Mouse (Mus musculus) liver, postnatal 0 days (tissue): ENCODE data around the gene Zscan20. TPM values are rescaled to one million over a fixed set of nuclear protein-coding genes. Genes with fewer than 3 reads are reported as not detected.

Experiments
- ATAC-seq: fragments of 200-750 bp; cut with Nextera tagmentation; 2 replicates; pipeline ENCODE4 v1.8.0; 2017; ENCODE audit warnings: mild to moderate bottlenecking, moderate library complexity
- DNase-seq: peaks from one replicate; pipeline ENCODE4 v3.0.0-alpha.2; 2016
- H3K27ac ChIP-seq: fragments of 300-500 bp; sonication (generic); 2 replicates; pipeline ENCODE4 v1.5.1; 2014; ENCODE audit warnings: antibody characterized with exemption, moderate library complexity, mild to moderate bottlenecking, low read depth
- H3K27me3 ChIP-seq: fragments of 300-500 bp; sonication (generic); 2 replicates; pipeline ENCODE4 v1.6.1; 2014; ENCODE audit warnings: low read length, control low read depth, mixed read lengths; ENCODE audit not compliant: insufficient read depth
- H3K36me3 ChIP-seq: fragments of 300-500 bp; sonication (generic); replicated peaks from 2 replicates; pipeline ENCODE4 v1.6.1; 2014; ENCODE audit warnings: mild to moderate bottlenecking, control low read depth, low read length, moderate library complexity, mixed read lengths; ENCODE audit not compliant: insufficient read depth
- H3K4me1 ChIP-seq: fragments of 300-500 bp; sonication (generic); 2 replicates; pipeline ENCODE4 v1.6.1; 2014; ENCODE audit warnings: antibody characterized with exemption, mild to moderate bottlenecking, control low read depth; ENCODE audit not compliant: insufficient read depth
- H3K4me2 ChIP-seq: fragments of 300-500 bp; sonication (generic); 2 replicates; pipeline ENCODE4 v1.6.1; 2014; ENCODE audit warnings: low read depth, mild to moderate bottlenecking, low read length, moderate library complexity, mixed read lengths
- H3K4me3 ChIP-seq: fragments of 300-500 bp; sonication (generic); 2 replicates; pipeline ENCODE4 v1.5.1; 2014; ENCODE audit warnings: low read depth, low read length
- H3K9ac ChIP-seq: fragments of 300-500 bp; sonication (generic); replicated peaks from 2 replicates; pipeline ENCODE4 v1.6.1; 2014; ENCODE audit warnings: mild to moderate bottlenecking, moderate library complexity
- H3K9me3 ChIP-seq: fragments of 300-500 bp; sonication (generic); 2 replicates; pipeline ENCODE4 v1.6.1; 2016; ENCODE audit warnings: mild to moderate bottlenecking, control low read depth, low read length, mixed read lengths
- CTCF ChIP-seq: sonication (generic); IDR thresholded peaks from 2 replicates; pipeline ENCODE4 v1.5.1; 2016; ENCODE audit warnings: antibody characterized with exemption, low read depth
- EP300 ChIP-seq: IDR thresholded peaks from 2 replicates; pipeline ENCODE4 v1.6.1; 2016; ENCODE audit warnings: antibody characterized with exemption, low read depth, mild to moderate bottlenecking
- WGBS: fragments of 180-500 bp; shearing (Covaris S2); extraction: QIAGEN DNeasy Blood & Tissue Kit; methylation state at CpG from one replicate; pipeline ENCODE4 v1.1.7; 2014; ENCODE audit not compliant: insufficient replicate concordance; 5-methylcytosine and 5-hydroxymethylcytosine counted together
- polyA plus RNA-seq: library from polyadenylated mRNA; unstranded; fragments of >200 nt; fragmentation: Nextera tagmentation; extraction: Ambion mirVana; gene quantifications from 2 replicates; pipeline ENCODE4 v1.2.1, GENCODE M21; 2015

Gene Zscan20
- polyA plus RNA-seq, 1 experiment from 2014 or later: 0.58 TPM

- Histone ChIP-seq H3K4me1 (peaks cover 15% of the 10 kb centered on the region), H3K9me3 (no peaks in the 10 kb centered on the region), H3K27ac (no peak overlapping the region), H3K36me3 (0 out of 2 replicates have a peak, but pooled peaks cover 5% of the 10 kb centered on the region), H3K27me3 (no peaks in the 10 kb centered on the region), H3K4me3 (no peak overlapping the region), H3K4me2 (no peak overlapping the region), H3K9ac (no peak overlapping the region)
- WGBS: 83% methylated on average over 11 of the region's 11 CpGs
- no peak for TF ChIP-seq CTCF
- TF ChIP-seq EP300: no peak
- no peak for ATAC-seq
- no peak for DNase-seq
Measured at GRCm38 (mm10) chr4:128607661-128608060, 2.2 kb downstream of the Zscan20 start.

GRCm38 (mm10) chr4:128606586-128606985, 3.3 kb downstream of the Zscan20 start:
- 91% methylated on average over 7 of the region's 7 CpGs for WGBS
- ATAC-seq: no peak
- peaks cover 5% of the 10 kb centered on the region; the same call in 1 of the 2 replicates for H3K36me3 ChIP-seq
- no peaks in the 10 kb centered on the region for H3K27me3 ChIP-seq
- H3K4me1 ChIP-seq: peaks cover 15% of the 10 kb centered on the region
- no peak overlapping the region for H3K9ac ChIP-seq
- H3K27ac ChIP-seq: no peak overlapping the region
- no peaks in the 10 kb centered on the region for H3K9me3 ChIP-seq
- no peak for DNase-seq
- H3K4me3 ChIP-seq: no peak overlapping the region
- H3K4me2 ChIP-seq: no peak overlapping the region
- TF ChIP-seq EP300: no peak

GRCm38 (mm10) chr4:128597801-128598560, 11.9 kb downstream of the Zscan20 start:
- no peak for TF ChIP-seq EP300
- no peak for TF ChIP-seq CTCF
- H3K9ac ChIP-seq: no peak overlapping the region
- 77% methylated on average over 12 of the region's 12 CpGs for WGBS
- H3K4me3 ChIP-seq: no peak overlapping the region
- no peak overlapping the region for H3K27ac ChIP-seq
- H3K36me3 ChIP-seq: peaks cover 2% of the 10 kb centered on the region; the same call in 1 of the 2 replicates
- no peak for DNase-seq
- no peak overlapping the region for H3K4me2 ChIP-seq
- H3K4me1 ChIP-seq: no peaks in the 10 kb centered on the region
- H3K9me3 ChIP-seq: no peaks in the 10 kb centered on the region
- no peaks in the 10 kb centered on the region for H3K27me3 ChIP-seq
- no peak for ATAC-seq

- 51% methylated on average over 5 of the region's 5 CpGs for WGBS
- Histone ChIP-seq H3K9me3 (no peaks in the 10 kb centered on the region), H3K4me1 (no peaks in the 10 kb centered on the region), H3K4me2 (no peak overlapping the region), H3K36me3 (0 out of 2 replicates have a peak, but pooled peaks cover 3% of the 10 kb centered on the region), H3K27ac (no peak overlapping the region), H3K4me3 (no peak overlapping the region), H3K27me3 (no peaks in the 10 kb centered on the region), H3K9ac (no peak overlapping the region)
- TF ChIP-seq EP300 (no peak), CTCF (no peak)
- DNase-seq: no peak
- no peak for ATAC-seq
Measured at GRCm38 (mm10) chr4:128594062-128594461, 15.8 kb downstream of the Zscan20 start.

GRCm38 (mm10) chr4:128593286-128593685, 16.6 kb downstream of the Zscan20 start:
- no peak for ATAC-seq

GRCm38 (mm10) chr4:128579182-128579581, 30.7 kb downstream of the Zscan20 start:
- H3K27me3 ChIP-seq: no peaks in the 10 kb centered on the region
- no peak overlapping the region for H3K4me3 ChIP-seq
- H3K27ac ChIP-seq: no peak overlapping the region
- peak; percentile 64 for DNase-seq
- no peak for ATAC-seq
- H3K4me1 ChIP-seq: no peaks in the 10 kb centered on the region
- TF ChIP-seq EP300 (no peak), CTCF (peak; percentile 75)
- H3K9ac ChIP-seq: no peak overlapping the region
- 0 out of 2 replicates have a peak, but pooled peaks cover 2% of the 10 kb centered on the region for H3K36me3 ChIP-seq
- no peak overlapping the region for H3K4me2 ChIP-seq
- H3K9me3 ChIP-seq: peaks cover 10% of the 10 kb centered on the region
- WGBS: 49% methylated on average over 4 of the region's 4 CpGs

More at GRCm38 (mm10) chr4:128593286-128593685, 16.6 kb downstream of the Zscan20 start:
- H3K9me3 ChIP-seq: no peaks in the 10 kb centered on the region
- H3K4me2 ChIP-seq: no peak overlapping the region
- 74% methylated on average over 4 of the region's 4 CpGs for WGBS
- H3K36me3 ChIP-seq: 0 out of 2 replicates have a peak, but pooled peaks cover 4% of the 10 kb centered on the region
- H3K4me3 ChIP-seq: no peak overlapping the region
- no peaks in the 10 kb centered on the region for H3K4me1 ChIP-seq
- DNase-seq: no peak
- H3K27me3 ChIP-seq: no peaks in the 10 kb centered on the region
- H3K27ac ChIP-seq: no peak overlapping the region
- TF ChIP-seq EP300: no peak
- no peak for TF ChIP-seq CTCF
- no peak overlapping the region for H3K9ac ChIP-seq
